Comparison of ENCODE assay signal across 27 mouse cellular contexts in the genomic region with DNA sequence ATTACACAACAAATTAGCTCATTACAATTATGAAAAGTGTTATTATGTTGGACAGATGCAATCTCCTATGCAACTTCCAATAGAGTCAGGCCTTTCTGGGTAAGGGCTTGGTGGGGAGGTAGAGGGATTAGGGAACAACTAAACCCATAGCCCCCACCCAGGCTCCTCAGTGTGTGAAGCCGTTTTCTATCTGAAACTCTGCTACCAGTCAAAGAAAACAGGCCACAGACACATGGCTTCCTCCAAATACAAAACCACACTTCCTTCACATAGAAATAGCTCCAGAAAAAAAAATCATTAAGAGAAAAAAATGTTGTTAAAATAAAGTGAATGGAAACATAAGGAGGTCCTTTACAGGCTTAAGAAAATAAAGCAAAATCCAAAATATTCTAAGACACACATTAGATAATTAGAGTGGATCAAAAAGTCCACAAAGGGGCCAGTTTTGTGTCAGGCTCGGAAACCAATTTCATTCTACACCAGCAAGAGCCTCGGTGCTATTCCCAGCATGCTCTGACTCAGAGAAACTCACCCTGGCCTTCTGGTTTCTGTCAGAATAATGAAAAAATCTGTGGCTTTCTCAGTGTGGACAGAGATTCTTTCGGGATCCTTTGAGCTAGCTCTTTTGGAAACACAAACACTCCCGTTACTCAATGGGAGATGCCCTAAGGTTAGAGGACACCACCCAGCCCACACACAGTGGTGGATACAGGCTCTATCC.
DNase-seq lines count a peak whose midpoint lies in the region; ATAC-seq lines count a peak whose summit lies in the region.
"Had no signal": no experiment of that assay in that cellular context is flagged by ENCODE, and none has a peak within 500 bp of the region (broad histone marks: within the 10 kb centered on the region; RNA-seq: fewer than 3 reads in every experiment).

No protein-coding gene starts in this region.

- no peaks in the 10 kb centered on the region for H3K9me3 ChIP-seq in embryonic facial prominence, embryonic 11.5 days (replicated peaks; ENCODE audit: control insufficient read depth, low read length)
- no peaks in the 10 kb centered on the region for H3K9me3 ChIP-seq in embryonic facial prominence, embryonic 10.5 days
- H3K9me3 ChIP-seq in limb, embryonic 13.5 days, result no peaks in the 10 kb centered on the region
- H3K9me3 ChIP-seq in limb, embryonic 10.5 days (replicated peaks), result no peaks in the 10 kb centered on the region
- no peaks in the 10 kb centered on the region for H3K9me3 ChIP-seq in midbrain, embryonic 10.5 days (replicated peaks)
- H3K9me3 ChIP-seq: forebrain, embryonic 10.5 days; hindbrain, embryonic 13.5 days; limb, embryonic 12.5 days; liver, embryonic 12.5 days had no signal

- H3K4me1 ChIP-seq in embryonic facial prominence, embryonic 11.5 days (ENCODE audit: control insufficient read depth, insufficient read depth, low read length), result no peaks in the 10 kb centered on the region
- H3K4me1 ChIP-seq in embryonic facial prominence, embryonic 10.5 days, result peaks cover 3% of the 10 kb centered on the region; the same call in 1 of the 2 replicates
- H3K4me1 ChIP-seq in limb, embryonic 13.5 days, result no peaks in the 10 kb centered on the region
- no peaks in the 10 kb centered on the region for H3K4me1 ChIP-seq in limb, embryonic 10.5 days
- no peaks in the 10 kb centered on the region for H3K4me1 ChIP-seq in midbrain, embryonic 10.5 days
- H3K4me1 ChIP-seq: forebrain, embryonic 10.5 days; hindbrain, embryonic 13.5 days; limb, embryonic 12.5 days; liver, embryonic 12.5 days had no signal

- no peak for ATAC-seq in embryonic facial prominence, embryonic 11.5 days (replicated peaks; ENCODE audit: insufficient number of reproducible peaks, low FRiP score, low TSS enrichment, low read depth)
- ATAC-seq in limb, embryonic 13.5 days (ENCODE audit: low FRiP score, low read depth), result no peak
- peak; percentile 60 to 62; a peak in 3 of 4 replicates for ATAC-seq in hematopoietic stem cell, adult 5-6 weeks (replicated peaks in 1 of 2; ENCODE audit: insufficient read depth in 1 of 2, low FRiP score in 2 of 2, low TSS enrichment in 1 of 2, low read depth in 1 of 2, poor library complexity in 2 of 2, severe bottlenecking in 2 of 2)
- ATAC-seq: CD4-positive, CD25-positive, alpha-beta regulatory T cell, adult 4 months; forebrain, embryonic 16.5 days; inflammation-experienced regulatory T-cells, adult 6 months; liver, embryonic 12.5 days; liver, postnatal 0 days; lung, postnatal 0 days; midbrain, embryonic 16.5 days had no signal

- peak; percentile 45 for DNase-seq in embryonic facial prominence, embryonic 11.5 days (ENCODE audit: low spot score)
- no peak for DNase-seq in embryonic facial prominence, embryonic 10.5 days (ENCODE audit: low spot score)
- no peak for DNase-seq in limb, embryonic 10.5 days (ENCODE audit: low spot score)
- DNase-seq in NIH3T3 (ENCODE audit: low read depth), result peak; percentile 44
- DNase-seq in midbrain, embryonic 10.5 days (ENCODE audit: low spot score), result no peak
- no peak for DNase-seq in layer of hippocampus, adult 9-11 months
- DNase-seq: adrenal gland, adult 8-10 months; cerebellum, adult 2 months; cerebellum, postnatal 14 days; kidney, adult 11 months; liver, postnatal 0 days; right cerebral cortex, adult 18-20 months; thymus, adult 18-20 months; thymus, postnatal 25 days had no signal

- no peak overlapping the region for H3K4me3 ChIP-seq in embryonic facial prominence, embryonic 11.5 days (ENCODE audit: low read depth, low read length)
- no peak overlapping the region for H3K4me3 ChIP-seq in embryonic facial prominence, embryonic 10.5 days
- H3K4me3 ChIP-seq in limb, embryonic 13.5 days, result no peak overlapping the region
- no peak overlapping the region for H3K4me3 ChIP-seq in limb, embryonic 10.5 days
- H3K4me3 ChIP-seq in midbrain, embryonic 10.5 days, result no peak overlapping the region
- H3K4me3 ChIP-seq: forebrain, embryonic 10.5 days; hindbrain, embryonic 13.5 days; limb, embryonic 12.5 days; liver, embryonic 12.5 days had no signal

- no peak overlapping the region for H3K9ac ChIP-seq in embryonic facial prominence, embryonic 11.5 days (replicated peaks; ENCODE audit: low read length)
- no peak overlapping the region for H3K9ac ChIP-seq in limb, embryonic 13.5 days
- H3K9ac ChIP-seq: hindbrain, embryonic 13.5 days; limb, embryonic 12.5 days; liver, embryonic 12.5 days; liver, postnatal 0 days had no signal

- no peaks in the 10 kb centered on the region for H3K27me3 ChIP-seq in embryonic facial prominence, embryonic 11.5 days (ENCODE audit: control insufficient read depth, insufficient read depth, low read length)
- no peaks in the 10 kb centered on the region for H3K27me3 ChIP-seq in embryonic facial prominence, embryonic 10.5 days (replicated peaks; ENCODE audit: low read depth, poor library complexity, severe bottlenecking)
- no peaks in the 10 kb centered on the region for H3K27me3 ChIP-seq in limb, embryonic 13.5 days
- H3K27me3 ChIP-seq in limb, embryonic 10.5 days (ENCODE audit: low read depth, poor library complexity, severe bottlenecking), result no peaks in the 10 kb centered on the region
- H3K27me3 ChIP-seq in midbrain, embryonic 10.5 days (ENCODE audit: low read depth, poor library complexity, severe bottlenecking), result no peaks in the 10 kb centered on the region
- H3K27me3 ChIP-seq: hindbrain, embryonic 13.5 days; limb, embryonic 12.5 days; liver, embryonic 12.5 days had no signal

- 46% methylated on average over 5 of the region's 5 CpGs for WGBS in embryonic facial prominence, embryonic 11.5 days
- 51% methylated on average over 5 of the region's 5 CpGs for WGBS in embryonic facial prominence, embryonic 10.5 days
- WGBS in limb, embryonic 13.5 days, result 46% methylated on average over 5 of the region's 5 CpGs
- WGBS in limb, embryonic 10.5 days, result 79% methylated on average over 5 of the region's 5 CpGs
- WGBS in midbrain, embryonic 10.5 days, result 68% methylated on average over 5 of the region's 5 CpGs

- H3K27ac ChIP-seq in embryonic facial prominence, embryonic 11.5 days (replicated peaks; ENCODE audit: low read depth, low read length), result no peak overlapping the region
- no peak overlapping the region for H3K27ac ChIP-seq in embryonic facial prominence, embryonic 10.5 days (replicated peaks)
- H3K27ac ChIP-seq in limb, embryonic 13.5 days, result 0 out of 2 replicates have a peak overlapping the region, but pooled peaks have one; percentile 22
- H3K27ac ChIP-seq in limb, embryonic 10.5 days, result no peak overlapping the region
- no peak overlapping the region for H3K27ac ChIP-seq in midbrain, embryonic 10.5 days (replicated peaks)
- H3K27ac ChIP-seq: forebrain, embryonic 10.5 days; hindbrain, embryonic 13.5 days; limb, embryonic 12.5 days; liver, embryonic 12.5 days; stomach, postnatal 0 days had no signal

- H3K4me2 ChIP-seq in embryonic facial prominence, embryonic 11.5 days (ENCODE audit: low read depth, low read length), result no peak overlapping the region
- H3K4me2 ChIP-seq in limb, embryonic 13.5 days (replicated peaks), result no peak overlapping the region
- H3K4me2 ChIP-seq: hindbrain, embryonic 13.5 days; limb, embryonic 12.5 days; liver, embryonic 12.5 days; midbrain, embryonic 11.5 days had no signal

- no peaks in the 10 kb centered on the region for H3K36me3 ChIP-seq in embryonic facial prominence, embryonic 11.5 days (replicated peaks; ENCODE audit: control insufficient read depth, insufficient read depth, low read depth, low read length)
- no peaks in the 10 kb centered on the region for H3K36me3 ChIP-seq in embryonic facial prominence, embryonic 10.5 days (replicated peaks)
- H3K36me3 ChIP-seq in limb, embryonic 13.5 days, result no peaks in the 10 kb centered on the region
- no peaks in the 10 kb centered on the region for H3K36me3 ChIP-seq in limb, embryonic 10.5 days
- no peaks in the 10 kb centered on the region for H3K36me3 ChIP-seq in midbrain, embryonic 10.5 days
- H3K36me3 ChIP-seq: forebrain, embryonic 10.5 days; hindbrain, embryonic 13.5 days; limb, embryonic 12.5 days; liver, embryonic 12.5 days had no signal

Comparison
In these comparisons a context has a peak if more than half of its experiments do, and no peak if none do; other contexts are left out.
1. DNase-seq: peak in embryonic facial prominence, embryonic 11.5 days (single experiment) and NIH3T3 (single experiment); none in embryonic facial prominence, embryonic 10.5 days (single experiment), limb, embryonic 10.5 days (single experiment), midbrain, embryonic 10.5 days (single experiment) and layer of hippocampus, adult 9-11 months (single experiment).
2. ATAC-seq: peak in hematopoietic stem cell, adult 5-6 weeks (2 of 2); none in embryonic facial prominence, embryonic 11.5 days (single experiment) and limb, embryonic 13.5 days (single experiment).